ENCODE assay signal across 8 mouse cellular contexts in the genomic region with DNA sequence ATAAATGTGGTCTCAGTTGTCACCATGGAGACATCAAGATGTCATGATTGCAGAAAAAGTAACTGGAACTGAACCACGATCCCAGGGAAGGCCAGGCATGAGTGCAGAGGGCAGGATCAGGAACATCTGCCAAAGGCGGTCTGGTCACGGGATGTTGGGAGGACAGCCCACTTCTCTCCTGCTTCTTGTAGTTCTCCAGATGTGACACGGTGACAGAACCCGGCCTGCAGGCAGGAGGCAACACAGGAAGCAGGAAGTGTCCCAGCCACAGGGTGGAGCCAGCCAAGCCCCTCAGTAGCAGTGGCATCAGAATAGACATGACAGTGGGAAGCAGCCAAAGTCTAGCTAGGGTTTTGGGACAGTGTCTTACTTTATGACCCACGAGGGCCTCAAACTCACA. TPM values are rescaled to one million over a fixed set of nuclear protein-coding genes. Genes with fewer than 3 reads are reported as not detected.
DNase-seq lines count a peak whose midpoint lies in the region; ATAC-seq and TF ChIP-seq lines count a peak whose summit lies in the region.

No protein-coding gene starts in this region.

- peak; percentile 23; the same call in 1 of the 2 replicates for TF ChIP-seq CTCF in layer of hippocampus, adult 2 months (conservative IDR thresholded peaks at IDR 0.05)

- no peaks in the 10 kb centered on the region for H3K9me3 ChIP-seq in lung, embryonic 15.5 days
- H3K9me3 ChIP-seq in midbrain, embryonic 14.5 days (ENCODE audit: control insufficient read depth, low read length): no peaks in the 10 kb centered on the region

- H3K27me3 ChIP-seq in lung, embryonic 15.5 days: no peaks in the 10 kb centered on the region
- no peaks in the 10 kb centered on the region for H3K27me3 ChIP-seq in midbrain, embryonic 14.5 days (ENCODE audit: control insufficient read depth, insufficient read depth, low read length)

- H3K36me3 ChIP-seq in lung, embryonic 15.5 days: no peaks in the 10 kb centered on the region
- no peaks in the 10 kb centered on the region for H3K36me3 ChIP-seq in midbrain, embryonic 14.5 days (ENCODE audit: control insufficient read depth, insufficient read depth, low read length)

- ATAC-seq in lung, embryonic 15.5 days (ENCODE audit: borderline replicate concordance, extremely low read depth, low FRiP score, low TSS enrichment): peak; percentile 41; the same call in 1 of the 2 replicates
- no peak for ATAC-seq in midbrain, embryonic 14.5 days (ENCODE audit: low FRiP score, low TSS enrichment)

- peaks cover 56% of the 10 kb centered on the region for H3K4me1 ChIP-seq in brown adipose tissue, adult 24 weeks (ENCODE audit: control insufficient read depth, insufficient read depth, insufficient read length, low read length)
- peaks cover 42% of the 10 kb centered on the region for H3K4me1 ChIP-seq in lung, embryonic 15.5 days
- no peaks in the 10 kb centered on the region; the same call in 1 of the 2 replicates for H3K4me1 ChIP-seq in midbrain, embryonic 14.5 days (ENCODE audit: control insufficient read depth, insufficient read depth, low read length)

- 30% methylated on average over 6 of the region's 6 CpGs for WGBS in lung, embryonic 15.5 days
- 89% methylated on average over 6 of the region's 6 CpGs for WGBS in midbrain, embryonic 14.5 days

- no peak overlapping the region for H3K4me3 ChIP-seq in layer of hippocampus, adult 2 months
- H3K4me3 ChIP-seq in brown adipose tissue, adult 24 weeks (ENCODE audit: insufficient read depth, low read depth, low read length): no peak overlapping the region
- no peak overlapping the region for H3K4me3 ChIP-seq in lung, embryonic 15.5 days
- no peak overlapping the region for H3K4me3 ChIP-seq in midbrain, embryonic 14.5 days (replicated peaks; ENCODE audit: low read depth, low read length)

- H3K27ac ChIP-seq in layer of hippocampus, adult 2 months: peak overlapping the region; percentile 51; the same call in 1 of the 2 replicates
- peak overlapping the region; percentile 42 for H3K27ac ChIP-seq in brown adipose tissue, adult 24 weeks (replicated peaks; ENCODE audit: low read depth, low read length)
- H3K27ac ChIP-seq in lung, embryonic 15.5 days: peak overlapping the region; percentile 48; the same call in 1 of the 2 replicates
- no peak overlapping the region for H3K27ac ChIP-seq in midbrain, embryonic 14.5 days (replicated peaks; ENCODE audit: low read depth, low read length)

- no peak overlapping the region for H3K4me2 ChIP-seq in lung, embryonic 15.5 days
- no peak overlapping the region for H3K4me2 ChIP-seq in midbrain, embryonic 14.5 days (ENCODE audit: low read length)

- intact Hi-C loops in heart, postnatal 10 days (cut with DNase I): no loop called here

- H3K9ac ChIP-seq in lung, embryonic 15.5 days: no peak overlapping the region
- no peak overlapping the region for H3K9ac ChIP-seq in midbrain, embryonic 14.5 days (replicated peaks; ENCODE audit: low read length)

- no peak for DNase-seq in layer of hippocampus, adult 2 months (ENCODE audit: low spot score in 2 of 2)
- DNase-seq in layer of hippocampus, adult 9-11 months: no peak
- DNase-seq in heart, postnatal 10 days: peak; percentile 61 to 67
- no peak for DNase-seq in midbrain, embryonic 14.5 days
- no peak for DNase-seq in cerebellum, postnatal 14 days
- no peak for DNase-seq in frontal cortex, postnatal 10 days (ENCODE audit: low spot score in 2 of 2)

RNA-seq across cellular contexts. Expression of a gene that starts 17.2 kb away (rescaled TPM):
- total RNA-seq in layer of hippocampus, adult 2 months (2021): 10 to 100 TPM; 92.5 to 93.2 TPM
- 8.9 and 9.8 TPM in 2 replicates for polyA plus RNA-seq in brown adipose tissue, adult 24 weeks (2012; ENCODE audit: insufficient read depth, insufficient read length, missing spikeins)
- 10 to 100 TPM; 40.5 to 43.3 TPM for total RNA-seq in heart, postnatal 10 days (2021)
- polyA plus RNA-seq in lung, embryonic 15.5 days (2015; fragmentation: Nextera tagmentation; extraction: Ambion mirVana): 13.5 and 14.2 TPM in 2 replicates
- polyA plus RNA-seq in midbrain, embryonic 14.5 days (2014; fragmentation: Nextera tagmentation; extraction: Ambion mirVana): 39.0 and 43.4 TPM in 2 replicates

RNA-seq across cellular contexts. Expression of a gene that starts 45.4 kb away (rescaled TPM):
- total RNA-seq in layer of hippocampus, adult 2 months (2021): 100 to 1,000 TPM; 166 to 172 TPM
- 258 and 275 TPM in 2 replicates for polyA plus RNA-seq in brown adipose tissue, adult 24 weeks (2012; ENCODE audit: insufficient read depth, insufficient read length, missing spikeins)
- 100 to 1,000 TPM; 181 to 187 TPM for total RNA-seq in heart, postnatal 10 days (2021)
- 199 and 200 TPM in 2 replicates for polyA plus RNA-seq in lung, embryonic 15.5 days (2015; fragmentation: Nextera tagmentation; extraction: Ambion mirVana)
- polyA plus RNA-seq in midbrain, embryonic 14.5 days (2014; fragmentation: Nextera tagmentation; extraction: Ambion mirVana): 440 and 461 TPM in 2 replicates

RNA-seq across cellular contexts. Expression of a gene that starts 56.9 kb away (rescaled TPM):
- total RNA-seq in layer of hippocampus, adult 2 months (2021): 100 to 1,000 TPM; 110 to 116 TPM
- 9.7 and 14.7 TPM in 2 replicates for polyA plus RNA-seq in brown adipose tissue, adult 24 weeks (2012; ENCODE audit: insufficient read depth, insufficient read length, missing spikeins)
- total RNA-seq in heart, postnatal 10 days (2021): 10 to 100 TPM; 30.2 to 51.0 TPM
- 15.9 and 17.3 TPM in 2 replicates for polyA plus RNA-seq in lung, embryonic 15.5 days (2015; fragmentation: Nextera tagmentation; extraction: Ambion mirVana)
- 26.7 and 33.5 TPM in 2 replicates for polyA plus RNA-seq in midbrain, embryonic 14.5 days (2014; fragmentation: Nextera tagmentation; extraction: Ambion mirVana)

Comparison
In these comparisons a context has a peak if more than half of its experiments do, and no peak if none do; other contexts are left out.
1. DNase-seq: peak in heart, postnatal 10 days (2 of 2); none in layer of hippocampus, adult 2 months (0 of 2), layer of hippocampus, adult 9-11 months (single experiment), midbrain, embryonic 14.5 days (single experiment), cerebellum, postnatal 14 days (0 of 2) and frontal cortex, postnatal 10 days (0 of 2).